ENCODE assay signal across 24 mouse cellular contexts in the genomic region with DNA sequence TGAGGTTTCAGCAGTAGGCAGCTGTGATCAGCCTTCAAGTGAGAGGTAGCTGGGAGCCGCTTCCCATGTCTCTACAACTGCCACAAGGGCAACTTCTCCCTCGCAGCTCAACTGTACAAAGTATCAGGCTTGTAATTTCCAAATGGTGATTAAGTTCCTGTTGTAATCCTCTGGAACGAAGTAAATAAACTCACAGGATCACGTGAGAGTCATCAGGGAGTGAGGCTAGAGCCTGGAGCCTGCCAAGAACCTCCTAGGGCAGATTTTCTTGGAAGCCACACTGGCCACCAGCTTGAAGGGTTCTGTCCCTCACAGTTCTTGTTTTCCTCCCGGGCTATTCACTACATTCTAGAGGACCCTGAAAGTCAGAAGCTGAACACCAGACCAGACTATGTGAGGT. TPM values are rescaled to one million over a fixed set of nuclear protein-coding genes. Genes with fewer than 3 reads are reported as not detected.
DNase-seq lines count a peak whose midpoint lies in the region; TF ChIP-seq lines count a peak whose summit lies in the region.
"Not testable (repeated sequence)": the region's sequence is repeated elsewhere in the genome, so short reads cannot be mapped to it uniquely, and the experiment has no call there.
"Had no signal": no experiment of that assay in that cellular context is flagged by ENCODE, and none has a peak within 500 bp of the region (broad histone marks: within the 10 kb centered on the region; RNA-seq: fewer than 3 reads in every experiment).

No protein-coding gene starts in this region.

- TF ChIP-seq EP300 in heart, adult 2 months (IDR thresholded peaks at IDR 0.05; ENCODE audit: insufficient read depth, low read depth, low read length): not testable (repeated sequence)

- not testable (repeated sequence) for H3K9ac ChIP-seq in heart, adult 2 months (ENCODE audit: low read depth, low read length)

- not testable (repeated sequence) for H3K79me2 ChIP-seq in heart, adult 2 months (replicated peaks; ENCODE audit: control insufficient read depth, insufficient read depth, low read length)

- H3K4me1 ChIP-seq in heart, adult 2 months (ENCODE audit: control insufficient read depth, insufficient read depth, low read length): not testable (repeated sequence)

- not testable (repeated sequence) for H3K27ac ChIP-seq in heart, adult 2 months

- H3K4me3 ChIP-seq in heart, adult 2 months: not testable (repeated sequence)

- not testable (repeated sequence) for H3K27me3 ChIP-seq in heart, adult 2 months (ENCODE audit: control insufficient read depth, insufficient read depth, low read length)

- not testable (repeated sequence) for TF ChIP-seq POLR2A in heart, adult 2 months (IDR thresholded peaks at IDR 0.05; ENCODE audit: insufficient read depth, low read depth, low read length)

- WGBS in heart, adult 2 months: 42% methylated on average over 5 of the region's 5 CpGs

- not testable (repeated sequence) for TF ChIP-seq CTCF in heart, adult 2 months (IDR thresholded peaks at IDR 0.05)

- intact Hi-C loops in heart, adult 2 months (cut with DNase I); heart, postnatal 25 days (cut with DNase I): not testable (repeated sequence)

- peak; percentile 62 for DNase-seq in adipocyte (ENCODE audit: low spot score)
- peak; percentile 25 for DNase-seq in gastrocnemius, adult 18-20 months (ENCODE audit: low spot score)
- peak; percentile 35 to 48 for DNase-seq in heart, adult 2 months
- DNase-seq in heart, postnatal 25 days (ENCODE audit: low spot score): peak; percentile 14
- peak; percentile 61 to 71 for DNase-seq in kidney, adult 8-10 months
- peak; percentile 18 to 26 for DNase-seq in lung, adult 18-20 months
- peak; percentile 48 for DNase-seq in lung, postnatal 25 days (ENCODE audit: low spot score)

- H3K36me3 ChIP-seq in heart, adult 2 months (ENCODE audit: control insufficient read depth, insufficient read depth, low read length): not testable (repeated sequence)

RNA-seq across cellular contexts. Expression of a gene that starts 17.6 kb away (rescaled TPM):
- not detected for total RNA-seq in gastrocnemius, adult 18-20 months (2021)
- under 1 TPM in 1 of 2 experiments, not detected in 1; 0.18 TPM for total RNA-seq in heart, adult 2 months (2021)
- polyA plus RNA-seq in heart, adult 2 months (2012; rRNA removed): 0.29 and 0.73 TPM in 2 replicates
- total RNA-seq in heart, postnatal 25 days (2021): not detected
- total RNA-seq: gastrocnemius, postnatal 4 days; hindbrain, postnatal 0 days; megakaryocyte progenitor cell, adult 5-6 weeks; MEL had no signal
- polyA plus RNA-seq: embryonic facial prominence, embryonic 12.5 days; forebrain, embryonic 14.5 days; heart, embryonic 12.5 days; heart, postnatal 0 days; hindbrain, embryonic 12.5 days; hindbrain, postnatal 0 days; intestine, embryonic 15.5 days; liver, embryonic 13.5 days; lung, embryonic 14.5 days; midbrain, embryonic 10.5 days; midbrain, embryonic 15.5 days; neural tube, embryonic 15.5 days; stomach, embryonic 15.5 days had no signal

RNA-seq across cellular contexts. Expression of a gene that starts 17.6 kb away (rescaled TPM):
- total RNA-seq in gastrocnemius, adult 18-20 months (2021): not detected
- not detected for total RNA-seq in heart, adult 2 months (2021)
- polyA plus RNA-seq in heart, adult 2 months (2012; rRNA removed): not detected in 2 replicates
- not detected for total RNA-seq in heart, postnatal 25 days (2021)
- total RNA-seq: gastrocnemius, postnatal 4 days; megakaryocyte progenitor cell, adult 5-6 weeks; MEL had no signal
- polyA plus RNA-seq: embryonic facial prominence, embryonic 12.5 days; forebrain, embryonic 14.5 days; heart, embryonic 12.5 days; heart, postnatal 0 days; hindbrain, embryonic 12.5 days; limb, embryonic 14.5 days; liver, embryonic 13.5 days; lung, embryonic 14.5 days; midbrain, embryonic 10.5 days; stomach, embryonic 15.5 days had no signal

RNA-seq across cellular contexts. Expression of a gene that starts 28.7 kb away (rescaled TPM):
- not detected for total RNA-seq in gastrocnemius, adult 18-20 months (2021)
- not detected for total RNA-seq in heart, adult 2 months (2021)
- polyA plus RNA-seq in heart, adult 2 months (2012; rRNA removed): not detected in 2 replicates
- not detected for total RNA-seq in heart, postnatal 25 days (2021)
- total RNA-seq: gastrocnemius, postnatal 4 days; hindbrain, postnatal 0 days; megakaryocyte progenitor cell, adult 5-6 weeks; MEL had no signal
- polyA plus RNA-seq: embryonic facial prominence, embryonic 12.5 days; forebrain, embryonic 14.5 days; heart, embryonic 12.5 days; heart, postnatal 0 days; hindbrain, embryonic 12.5 days; liver, embryonic 13.5 days; lung, embryonic 14.5 days; midbrain, embryonic 10.5 days; midbrain, embryonic 15.5 days; neural tube, embryonic 15.5 days had no signal

RNA-seq across cellular contexts. Expression of a gene that starts 37.6 kb away (rescaled TPM):
- total RNA-seq in gastrocnemius, adult 18-20 months (2021): under 1 TPM in 1 of 2 experiments, not detected in 1; 0.23 TPM
- total RNA-seq in heart, adult 2 months (2021): not detected
- 0.64 and 2.7 TPM in 2 replicates for polyA plus RNA-seq in heart, adult 2 months (2012; rRNA removed)
- under 1 TPM; 0.18 to 0.31 TPM for total RNA-seq in heart, postnatal 25 days (2021)
- total RNA-seq: hindbrain, postnatal 0 days; megakaryocyte progenitor cell, adult 5-6 weeks; MEL had no signal
- polyA plus RNA-seq: forebrain, embryonic 14.5 days; intestine, embryonic 15.5 days; liver, embryonic 13.5 days had no signal

Comparison
In these comparisons a context has a peak if more than half of its experiments do, and no peak if none do; other contexts are left out.
1. DNase-seq: peak in every context shown above with its lines; median percentile 66 in kidney, adult 8-10 months; 62 in adipocyte; 48 in lung, postnatal 25 days; 42 in heart, adult 2 months; 25 in gastrocnemius, adult 18-20 months; 22 in lung, adult 18-20 months; 14 in heart, postnatal 25 days.